ENCODE assay signal across 14 mouse cellular contexts in the genomic region with DNA sequence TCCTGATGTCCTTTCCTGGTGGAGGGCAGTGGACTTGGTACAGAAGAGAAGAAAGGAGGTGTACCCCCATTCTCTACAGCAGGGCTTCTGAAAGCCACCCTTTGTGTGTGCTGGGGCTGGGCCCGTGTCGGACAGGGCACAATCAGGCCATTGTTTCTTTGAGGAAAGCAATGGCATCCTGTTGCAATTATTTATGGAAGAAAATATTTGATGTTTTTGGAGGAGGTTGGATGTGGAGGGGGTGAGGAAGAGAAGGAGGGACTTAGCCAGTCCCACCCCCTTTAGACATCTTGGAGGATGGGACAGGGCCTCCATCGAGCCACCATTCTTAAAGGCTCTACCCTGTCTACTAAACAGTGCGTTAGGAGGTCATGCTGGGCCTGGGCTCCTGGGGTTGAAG.
DNase-seq lines count a peak whose midpoint lies in the region; ATAC-seq and TF ChIP-seq lines count a peak whose summit lies in the region.
"Had no signal": no experiment of that assay in that cellular context is flagged by ENCODE, and none has a peak within 500 bp of the region (broad histone marks: within the 10 kb centered on the region; RNA-seq: fewer than 3 reads in every experiment).

No protein-coding gene starts in this region.

- H3K9me3 ChIP-seq in hindbrain, embryonic 16.5 days (ENCODE audit: control insufficient read depth, low read length): no peaks in the 10 kb centered on the region
- H3K9me3 ChIP-seq in hindbrain, embryonic 14.5 days (ENCODE audit: control insufficient read depth, low read length): no peaks in the 10 kb centered on the region
- H3K9me3 ChIP-seq in limb, embryonic 13.5 days: no peaks in the 10 kb centered on the region
- H3K9me3 ChIP-seq: embryonic facial prominence, embryonic 13.5 days; heart, embryonic 13.5 days; neural tube, embryonic 13.5 days had no signal

- no peaks in the 10 kb centered on the region for H3K36me3 ChIP-seq in hindbrain, embryonic 16.5 days (ENCODE audit: control insufficient read depth, insufficient read depth, low read length)
- no peaks in the 10 kb centered on the region for H3K36me3 ChIP-seq in hindbrain, embryonic 14.5 days (replicated peaks; ENCODE audit: control insufficient read depth, insufficient read depth)
- H3K36me3 ChIP-seq in limb, embryonic 13.5 days: peaks cover 12% of the 10 kb centered on the region
- H3K36me3 ChIP-seq: neural tube, embryonic 13.5 days had no signal

- no peaks in the 10 kb centered on the region for H3K27me3 ChIP-seq in hindbrain, embryonic 16.5 days (replicated peaks; ENCODE audit: control insufficient read depth, insufficient read depth, low read length)
- no peaks in the 10 kb centered on the region for H3K27me3 ChIP-seq in hindbrain, embryonic 14.5 days (ENCODE audit: control insufficient read depth, insufficient read depth, low read length)
- no peaks in the 10 kb centered on the region for H3K27me3 ChIP-seq in limb, embryonic 13.5 days
- H3K27me3 ChIP-seq: embryonic facial prominence, embryonic 13.5 days; heart, embryonic 13.5 days; neural tube, embryonic 13.5 days had no signal

- 49% methylated on average over 4 of the region's 4 CpGs for WGBS in hindbrain, embryonic 16.5 days
- 48% methylated on average over 4 of the region's 4 CpGs for WGBS in hindbrain, embryonic 14.5 days
- 52% methylated on average over 4 of the region's 4 CpGs for WGBS in limb, embryonic 13.5 days

- DNase-seq in hindbrain, embryonic 14.5 days (ENCODE audit: low spot score): no peak
- DNase-seq in left cerebral cortex, adult 2 months (ENCODE audit: extremely low spot score in 1 of 2, low spot score in 2 of 2): no peak
- no peak for DNase-seq in left cerebral cortex, adult 11 months (ENCODE audit: low spot score)
- peak; percentile 60 for DNase-seq in brain, adult 2 months (ENCODE audit: low read depth, low spot score)
- DNase-seq in heart, postnatal 25 days (ENCODE audit: low spot score): no peak
- DNase-seq: B cell, adult 2 months; cerebellum, postnatal 36 days; right cerebral cortex, adult 18-20 months; thymus, postnatal 36 days had no signal

- H3K4me3 ChIP-seq in hindbrain, embryonic 16.5 days (ENCODE audit: low read length): no peak overlapping the region
- no peak overlapping the region for H3K4me3 ChIP-seq in hindbrain, embryonic 14.5 days (replicated peaks; ENCODE audit: low read length)
- no peak overlapping the region for H3K4me3 ChIP-seq in left cerebral cortex, adult 2 months
- H3K4me3 ChIP-seq in limb, embryonic 13.5 days: no peak overlapping the region
- H3K4me3 ChIP-seq: embryonic facial prominence, embryonic 13.5 days; heart, embryonic 13.5 days; neural tube, embryonic 13.5 days had no signal

- H3K4me1 ChIP-seq in hindbrain, embryonic 16.5 days (ENCODE audit: control insufficient read depth, insufficient read depth, low read depth, low read length): peaks cover 5% of the 10 kb centered on the region
- H3K4me1 ChIP-seq in hindbrain, embryonic 14.5 days (replicated peaks; ENCODE audit: control insufficient read depth, insufficient read depth, low read length): 0 out of 2 replicates have a peak, but pooled peaks cover 7% of the 10 kb centered on the region
- peaks cover 26% of the 10 kb centered on the region for H3K4me1 ChIP-seq in limb, embryonic 13.5 days

- ATAC-seq in hindbrain, embryonic 16.5 days: peak; percentile 58; the same call in 1 of the 2 replicates
- ATAC-seq in hindbrain, embryonic 14.5 days (ENCODE audit: low FRiP score): no peak; the same call in 1 of the 2 replicates
- 0 out of 2 replicates have a peak, but pooled peaks have one; percentile 32 for ATAC-seq in limb, embryonic 13.5 days (ENCODE audit: low FRiP score, low read depth)

- H3K4me2 ChIP-seq in hindbrain, embryonic 16.5 days (ENCODE audit: low read length): no peak overlapping the region
- no peak overlapping the region for H3K4me2 ChIP-seq in hindbrain, embryonic 14.5 days (replicated peaks)
- no peak overlapping the region for H3K4me2 ChIP-seq in limb, embryonic 13.5 days (replicated peaks)
- H3K4me2 ChIP-seq: embryonic facial prominence, embryonic 13.5 days; heart, embryonic 13.5 days; neural tube, embryonic 13.5 days had no signal

- TF ChIP-seq CTCF in left cerebral cortex, adult 2 months (IDR thresholded peaks at IDR 0.05): no peak

- intact Hi-C loops in left cerebral cortex, adult 2 months (cut with DNase I): no loop called here
- intact Hi-C loops in heart, postnatal 25 days (cut with DNase I): no loop called here

- no peak overlapping the region for H3K27ac ChIP-seq in hindbrain, embryonic 16.5 days (ENCODE audit: low read depth, low read length)
- no peak overlapping the region for H3K27ac ChIP-seq in hindbrain, embryonic 14.5 days
- H3K27ac ChIP-seq in left cerebral cortex, adult 2 months: peak overlapping the region; percentile 32; the same call in 1 of the 2 replicates
- no peak overlapping the region for H3K27ac ChIP-seq in limb, embryonic 13.5 days
- H3K27ac ChIP-seq: embryonic facial prominence, embryonic 13.5 days; heart, embryonic 13.5 days; neural tube, embryonic 13.5 days had no signal

- H3K9ac ChIP-seq in hindbrain, embryonic 16.5 days (ENCODE audit: low read depth, low read length): no peak overlapping the region
- no peak overlapping the region for H3K9ac ChIP-seq in hindbrain, embryonic 14.5 days
- H3K9ac ChIP-seq in limb, embryonic 13.5 days: no peak overlapping the region
- H3K9ac ChIP-seq: embryonic facial prominence, embryonic 13.5 days; heart, embryonic 13.5 days; neural tube, embryonic 13.5 days had no signal
